Mouse (Mus musculus): ENCODE data around the gene Caskin2. TPM values are rescaled to one million over a fixed set of nuclear protein-coding genes. Genes with fewer than 3 reads are reported as not detected.
A peak's percentile ranks its signal among the peaks of the same experiment; 100 is the strongest.

Caskin2 gene
- polyA plus RNA-seq, 1 experiment from 2014 or later = 11.2 TPM

DNA sequence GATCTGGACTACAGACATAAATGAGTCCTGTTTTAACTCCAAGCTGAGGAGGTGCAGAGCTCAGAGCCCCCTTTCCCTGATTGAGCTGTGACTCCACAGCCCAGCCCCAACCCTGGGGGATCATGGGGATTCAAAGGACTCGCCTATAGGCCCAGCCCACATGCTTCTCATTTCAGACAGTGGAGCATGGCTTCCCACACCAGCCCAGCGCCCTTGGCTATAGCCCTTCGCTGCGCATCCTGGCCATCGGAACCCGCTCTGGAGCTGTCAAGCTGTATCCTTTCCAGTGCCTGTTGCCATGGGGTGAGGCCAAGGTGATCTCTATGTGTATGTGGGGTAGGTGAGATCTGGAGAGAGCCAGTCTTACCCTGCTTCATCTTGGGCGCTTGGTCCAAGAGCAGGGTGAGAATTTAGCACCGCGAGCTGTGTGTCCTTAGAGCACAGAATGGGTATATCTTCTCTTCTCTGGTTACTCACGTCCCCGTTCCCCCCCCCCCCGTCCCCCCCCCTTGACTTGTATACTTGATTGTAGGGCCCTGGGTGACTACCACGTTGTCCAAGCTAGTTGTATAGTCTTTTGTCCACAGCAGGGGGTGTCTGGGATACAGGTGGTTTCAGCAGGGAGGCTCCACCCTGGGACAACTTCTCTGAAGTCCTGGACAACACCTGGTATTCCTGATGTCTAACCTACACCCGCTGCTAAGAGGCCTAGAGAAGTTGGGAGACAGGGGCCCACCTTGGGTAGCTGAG lies 29.9 kb upstream of the Caskin2 start:
- H3K4me1 ChIP-seq (ENCODE audit: control insufficient read depth, insufficient read depth, low read length) = peaks cover 48% of the 10 kb centered on the region
- peak overlapping the region; percentile 93 for H3K27ac ChIP-seq (ENCODE audit: low read length)
- peaks cover 24% of the 10 kb centered on the region for H3K36me3 ChIP-seq (ENCODE audit: control insufficient read depth, insufficient read depth, low read length)
- H3K4me2 ChIP-seq (ENCODE audit: low read depth, low read length) = 0 out of 2 replicates have a peak overlapping the region, but pooled peaks have one; percentile 2
- H3K27me3 ChIP-seq (replicated peaks; ENCODE audit: control insufficient read depth, insufficient read depth, low read length) = no peaks in the 10 kb centered on the region
- 68% methylated on average over 13 of the region's 14 CpGs for WGBS
- peak; percentile 1; the same call in 1 of the 2 replicates for ATAC-seq
- peak overlapping the region; percentile 57 for H3K9ac ChIP-seq (ENCODE audit: low read depth, low read length)
- no peaks in the 10 kb centered on the region for H3K9me3 ChIP-seq (ENCODE audit: control insufficient read depth, low read length)
- no peak overlapping the region for H3K4me3 ChIP-seq (ENCODE audit: low read length)

GRCm38 (mm10) chr11:115841961-115842550 lies 28.6 kb upstream of the Caskin2 start:
- H3K4me1 ChIP-seq (ENCODE audit: control insufficient read depth, insufficient read depth, low read length) = peaks cover 60% of the 10 kb centered on the region
- peak overlapping the region; percentile 57 for H3K9ac ChIP-seq (ENCODE audit: low read depth, low read length)

GRCm38 (mm10) chr11:115841044-115841443 lies 27.6 kb upstream of the Caskin2 start:
- Histone ChIP-seq H3K4me3 (ENCODE audit: low read length) (no peak overlapping the region), H3K9ac (ENCODE audit: low read depth, low read length) (no peak overlapping the region), H3K9me3 (ENCODE audit: control insufficient read depth, low read length) (no peaks in the 10 kb centered on the region), H3K36me3 (ENCODE audit: control insufficient read depth, insufficient read depth, low read length) (peaks cover 17% of the 10 kb centered on the region), H3K27ac (ENCODE audit: low read length) (peak overlapping the region; percentile 93; the same call in 1 of the 2 replicates), H3K4me2 (ENCODE audit: low read depth, low read length) (no peak overlapping the region), H3K27me3 (replicated peaks; ENCODE audit: control insufficient read depth, insufficient read depth, low read length) (no peaks in the 10 kb centered on the region), H3K4me1 (ENCODE audit: control insufficient read depth, insufficient read depth, low read length) (peaks cover 69% of the 10 kb centered on the region)
- ATAC-seq = no peak
- WGBS = 85% methylated on average over 6 of the region's 6 CpGs

More at GRCm38 (mm10) chr11:115841961-115842550, 28.6 kb upstream of the Caskin2 start:
- Histone ChIP-seq H3K27me3 (replicated peaks; ENCODE audit: control insufficient read depth, insufficient read depth, low read length) (no peaks in the 10 kb centered on the region), H3K4me2 (ENCODE audit: low read depth, low read length) (peak overlapping the region; percentile 40), H3K9me3 (ENCODE audit: control insufficient read depth, low read length) (no peaks in the 10 kb centered on the region), H3K36me3 (ENCODE audit: control insufficient read depth, insufficient read depth, low read length) (peaks cover 22% of the 10 kb centered on the region), H3K4me3 (ENCODE audit: low read length) (peak overlapping the region; percentile 7; the same call in 1 of the 2 replicates), H3K27ac (ENCODE audit: low read length) (peak overlapping the region; percentile 93)
- WGBS = 10% methylated on average over 6 of the region's 6 CpGs
- peak; percentile 65 for ATAC-seq

- Histone ChIP-seq H3K36me3 (ENCODE audit: control insufficient read depth, insufficient read depth, low read length) (peaks cover 4% of the 10 kb centered on the region; the same call in 1 of the 2 replicates), H3K4me3 (ENCODE audit: low read length) (no peak overlapping the region), H3K27ac (ENCODE audit: low read length) (peak overlapping the region; percentile 83), H3K27me3 (replicated peaks; ENCODE audit: control insufficient read depth, insufficient read depth, low read length) (no peaks in the 10 kb centered on the region), H3K9me3 (ENCODE audit: control insufficient read depth, low read length) (no peaks in the 10 kb centered on the region), H3K4me2 (ENCODE audit: low read depth, low read length) (peak overlapping the region; percentile 25), H3K4me1 (ENCODE audit: control insufficient read depth, insufficient read depth, low read length) (peaks cover 81% of the 10 kb centered on the region), H3K9ac (ENCODE audit: low read depth, low read length) (peak overlapping the region; percentile 42; the same call in 1 of the 2 replicates)
- ATAC-seq = 0 out of 2 replicates have a peak, but pooled peaks have one; percentile 10
- WGBS = 57% methylated on average over 3 of the region's 3 CpGs
These were observed 26.3 kb upstream of the Caskin2 start for GRCm38 (mm10) chr11:115839732-115840131.

GRCm38 (mm10) chr11:115838895-115839311 lies 25.5 kb upstream of the Caskin2 start:
- 26% methylated on average over 4 of the region's 4 CpGs for WGBS
- H3K4me3 ChIP-seq (ENCODE audit: low read length) = no peak overlapping the region
- H3K27me3 ChIP-seq (replicated peaks; ENCODE audit: control insufficient read depth, insufficient read depth, low read length) = no peaks in the 10 kb centered on the region
- 0 out of 2 replicates have a peak overlapping the region, but pooled peaks have one; percentile 42 for H3K9ac ChIP-seq (ENCODE audit: low read depth, low read length)
- H3K4me1 ChIP-seq (ENCODE audit: control insufficient read depth, insufficient read depth, low read length) = peaks cover 82% of the 10 kb centered on the region
- no peaks in the 10 kb centered on the region for H3K36me3 ChIP-seq (ENCODE audit: control insufficient read depth, insufficient read depth, low read length)
- no peaks in the 10 kb centered on the region for H3K9me3 ChIP-seq (ENCODE audit: control insufficient read depth, low read length)
- H3K27ac ChIP-seq (ENCODE audit: low read length) = peak overlapping the region; percentile 83
- H3K4me2 ChIP-seq (ENCODE audit: low read depth, low read length) = peak overlapping the region; percentile 25
- peak; percentile 38 for ATAC-seq

DNA sequence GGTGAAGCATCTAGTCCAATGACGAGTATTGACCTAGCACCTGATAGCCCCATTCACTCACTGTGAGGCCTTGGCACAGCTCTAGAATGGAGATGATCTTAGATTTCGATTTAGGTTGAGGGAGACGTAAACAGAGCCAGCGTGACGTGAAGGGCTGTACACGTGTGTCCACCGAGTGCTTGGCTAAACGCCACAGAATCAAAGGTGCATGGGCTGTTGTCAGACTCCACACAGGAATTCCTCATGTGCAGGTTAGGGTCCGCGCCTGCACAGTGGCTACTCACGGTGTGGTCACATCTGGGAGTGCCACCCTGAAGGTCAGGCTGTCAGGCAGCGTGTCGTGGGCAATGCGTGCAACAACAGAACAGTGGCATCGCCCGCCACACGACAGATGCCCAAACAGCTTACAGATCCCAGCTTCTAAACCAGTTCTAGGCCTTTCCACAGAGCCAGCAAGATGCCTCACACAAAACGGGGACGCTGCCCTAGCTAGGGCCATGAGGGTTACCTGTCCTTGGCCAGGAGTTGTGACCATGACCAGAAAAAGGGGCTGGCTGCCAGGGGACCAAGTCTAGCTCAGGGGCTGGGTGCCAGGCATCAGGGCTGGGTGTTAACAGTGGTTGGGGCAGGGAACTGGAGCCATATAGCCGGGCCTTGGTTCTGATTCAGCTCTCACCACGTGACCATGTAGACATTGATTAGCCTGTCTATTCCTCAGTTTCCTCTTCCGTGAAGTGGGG lies 24.3 kb upstream of the Caskin2 start:
- Histone ChIP-seq H3K27ac (ENCODE audit: low read length) (peak overlapping the region; percentile 83), H3K36me3 (ENCODE audit: control insufficient read depth, insufficient read depth, low read length) (no peaks in the 10 kb centered on the region), H3K4me3 (ENCODE audit: low read length) (no peak overlapping the region), H3K4me1 (ENCODE audit: control insufficient read depth, insufficient read depth, low read length) (peaks cover 89% of the 10 kb centered on the region), H3K4me2 (ENCODE audit: low read depth, low read length) (0 out of 2 replicates have a peak overlapping the region, but pooled peaks have one; percentile 25), H3K9me3 (ENCODE audit: control insufficient read depth, low read length) (no peaks in the 10 kb centered on the region), H3K27me3 (replicated peaks; ENCODE audit: control insufficient read depth, insufficient read depth, low read length) (no peaks in the 10 kb centered on the region), H3K9ac (ENCODE audit: low read depth, low read length) (peak overlapping the region; percentile 25; the same call in 1 of the 2 replicates)
- 87% methylated on average over 22 of the region's 22 CpGs for WGBS
- no peak for ATAC-seq

DNA sequence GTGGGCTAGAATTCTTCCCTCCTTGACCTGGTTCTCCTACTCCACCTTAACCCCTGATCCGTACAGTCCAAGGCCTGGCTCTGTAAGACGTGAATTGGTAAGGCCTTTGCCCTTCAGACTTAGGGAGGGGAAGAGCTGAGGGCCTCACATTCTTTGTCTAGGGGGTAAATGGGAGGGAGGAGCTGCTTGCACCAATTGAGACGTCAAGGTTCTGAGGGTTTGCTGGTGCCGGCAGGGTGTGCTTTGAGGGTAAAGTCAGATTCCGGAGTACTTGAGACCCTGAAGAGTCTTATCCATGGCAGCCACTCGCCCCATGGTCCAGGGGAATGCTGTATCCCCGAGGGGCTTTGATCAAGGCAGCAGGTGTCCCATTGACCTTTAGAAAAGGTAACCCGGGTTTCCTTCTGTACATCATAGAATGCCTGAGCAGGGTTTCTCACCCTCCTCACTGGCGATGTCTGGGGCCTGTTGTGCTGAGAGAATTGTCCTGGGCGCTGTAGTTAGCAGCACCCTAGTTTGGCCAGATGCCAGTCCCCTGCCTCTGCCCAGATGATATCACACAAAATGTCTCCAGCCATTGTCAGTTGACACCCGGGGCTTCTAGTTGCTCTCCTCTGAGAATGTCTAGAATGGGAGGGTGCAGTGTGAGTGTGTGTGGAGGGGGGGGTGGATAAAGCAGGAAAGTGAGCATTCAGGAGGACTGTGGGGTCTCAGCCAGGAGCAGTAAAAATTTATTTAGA lies 23.4 kb upstream of the Caskin2 start:
- Histone ChIP-seq H3K9ac (ENCODE audit: low read depth, low read length) (peak overlapping the region; percentile 34), H3K4me3 (ENCODE audit: low read length) (no peak overlapping the region; the same call in 1 of the 2 replicates), H3K4me2 (ENCODE audit: low read depth, low read length) (peak overlapping the region; percentile 21; the same call in 1 of the 2 replicates), H3K36me3 (ENCODE audit: control insufficient read depth, insufficient read depth, low read length) (no peaks in the 10 kb centered on the region), H3K9me3 (ENCODE audit: control insufficient read depth, low read length) (no peaks in the 10 kb centered on the region), H3K4me1 (ENCODE audit: control insufficient read depth, insufficient read depth, low read length) (peaks cover 89% of the 10 kb centered on the region), H3K27me3 (replicated peaks; ENCODE audit: control insufficient read depth, insufficient read depth, low read length) (no peaks in the 10 kb centered on the region), H3K27ac (ENCODE audit: low read length) (peak overlapping the region; percentile 77)
- WGBS = 41% methylated on average over 11 of the region's 11 CpGs
- peak; percentile 31 for ATAC-seq

DNA sequence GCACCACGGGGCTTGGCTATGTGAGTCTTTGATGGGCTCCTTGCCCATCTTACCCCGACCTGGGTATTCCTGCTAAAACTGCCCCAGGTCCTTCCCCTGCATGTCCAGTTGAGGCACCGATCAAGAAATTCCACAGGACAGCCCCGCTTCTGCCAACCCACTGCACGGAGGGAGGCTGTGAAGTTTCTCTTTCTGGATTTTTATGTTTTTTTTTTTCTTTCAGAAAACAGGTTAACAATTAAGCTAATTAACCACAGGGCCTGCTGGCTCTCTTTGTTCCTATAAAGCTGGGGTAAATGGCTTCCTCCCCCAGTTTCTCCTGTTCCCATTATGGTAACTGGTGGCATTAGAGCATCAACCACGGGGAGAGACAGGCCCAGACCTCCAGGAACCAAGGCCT lies 20.6 kb upstream of the Caskin2 start:
- H3K4me3 ChIP-seq (ENCODE audit: low read length) = no peak overlapping the region
- H3K9ac ChIP-seq (ENCODE audit: low read depth, low read length) = 0 out of 2 replicates have a peak overlapping the region, but pooled peaks have one; percentile 15
- 57% methylated on average over 6 of the region's 6 CpGs for WGBS
- H3K27ac ChIP-seq (ENCODE audit: low read length) = peak overlapping the region; percentile 34; the same call in 1 of the 2 replicates
- ATAC-seq = no peak
- no peak overlapping the region for H3K4me2 ChIP-seq (ENCODE audit: low read depth, low read length)
- peaks cover 94% of the 10 kb centered on the region for H3K4me1 ChIP-seq (ENCODE audit: control insufficient read depth, insufficient read depth, low read length)
- H3K27me3 ChIP-seq (replicated peaks; ENCODE audit: control insufficient read depth, insufficient read depth, low read length) = no peaks in the 10 kb centered on the region
- no peaks in the 10 kb centered on the region for H3K36me3 ChIP-seq (ENCODE audit: control insufficient read depth, insufficient read depth, low read length)
- H3K9me3 ChIP-seq (ENCODE audit: control insufficient read depth, low read length) = no peaks in the 10 kb centered on the region

Data from intestine, embryonic 16.5 days (tissue).